Mouse (Mus musculus): ENCODE results near the gene 1700029I15Rik. TPM values are rescaled to one million over a fixed set of nuclear protein-coding genes. Genes with fewer than 3 reads are reported as not detected.

1700029I15Rik gene
- polyA plus RNA-seq, 1 experiment from 2014 or later = 4.0 TPM

DNA sequence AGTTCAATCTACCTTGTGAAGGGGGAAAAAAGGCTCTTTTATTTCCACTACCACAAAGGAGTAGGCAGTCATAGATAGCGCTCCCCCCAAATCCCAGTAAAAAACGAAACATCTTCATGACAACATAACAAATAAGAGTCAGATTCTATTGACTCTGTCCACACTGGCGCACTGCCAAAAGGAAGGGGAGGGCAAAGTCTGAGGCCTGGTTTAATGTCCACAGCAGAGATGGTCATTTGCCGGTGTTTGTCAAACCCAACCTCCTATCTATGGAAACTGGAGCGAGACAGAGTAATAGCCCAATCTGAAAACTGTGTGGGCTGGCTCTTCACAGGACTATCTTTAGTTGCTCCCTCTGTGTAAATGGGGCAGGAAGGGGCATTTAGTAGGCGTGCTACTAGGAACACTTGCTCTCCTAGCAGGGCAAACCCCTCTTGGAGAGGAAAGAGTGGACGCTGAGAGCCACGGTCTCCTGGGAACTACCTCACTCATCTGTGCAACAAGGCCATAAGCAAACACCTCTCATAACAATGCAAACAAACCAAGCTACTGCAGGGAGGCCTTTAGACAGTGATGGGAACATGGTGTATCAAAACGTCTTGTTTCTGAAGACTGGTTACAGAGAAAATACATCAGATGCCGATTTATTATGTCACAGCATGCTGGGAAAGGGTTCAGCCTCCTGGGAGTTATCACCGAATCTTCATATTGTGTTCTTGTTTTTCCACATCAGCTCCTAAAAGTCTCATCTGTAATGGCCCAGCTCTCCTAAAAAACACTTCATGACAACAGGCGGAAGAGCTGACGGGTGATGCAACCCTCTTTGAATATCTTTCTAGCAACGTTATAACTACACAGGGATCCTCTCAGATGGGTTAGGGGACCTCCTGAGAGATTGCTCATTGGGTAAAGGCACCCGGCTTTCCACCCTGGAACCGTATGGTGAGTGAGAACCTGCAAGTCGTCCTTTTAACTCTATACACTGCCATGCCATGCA is 50.3 kb downstream of the 1700029I15Rik start:
- Histone ChIP-seq H3K9ac (peak overlapping the region; percentile 81), H3K36me3 (no peaks in the 10 kb centered on the region), H3K27ac (no peak overlapping the region), H3K4me2 (peak overlapping the region; percentile 84), H3K4me3 (peak overlapping the region; percentile 79), H3K27me3 (no peaks in the 10 kb centered on the region), H3K9me3 (no peaks in the 10 kb centered on the region), H3K4me1 (peaks cover 56% of the 10 kb centered on the region)
- no peak for ATAC-seq (ENCODE audit: insufficient number of reproducible peaks, insufficient read depth, low FRiP score, low TSS enrichment, low read depth)
- 51% methylated on average over 17 of the region's 17 CpGs for WGBS

DNA sequence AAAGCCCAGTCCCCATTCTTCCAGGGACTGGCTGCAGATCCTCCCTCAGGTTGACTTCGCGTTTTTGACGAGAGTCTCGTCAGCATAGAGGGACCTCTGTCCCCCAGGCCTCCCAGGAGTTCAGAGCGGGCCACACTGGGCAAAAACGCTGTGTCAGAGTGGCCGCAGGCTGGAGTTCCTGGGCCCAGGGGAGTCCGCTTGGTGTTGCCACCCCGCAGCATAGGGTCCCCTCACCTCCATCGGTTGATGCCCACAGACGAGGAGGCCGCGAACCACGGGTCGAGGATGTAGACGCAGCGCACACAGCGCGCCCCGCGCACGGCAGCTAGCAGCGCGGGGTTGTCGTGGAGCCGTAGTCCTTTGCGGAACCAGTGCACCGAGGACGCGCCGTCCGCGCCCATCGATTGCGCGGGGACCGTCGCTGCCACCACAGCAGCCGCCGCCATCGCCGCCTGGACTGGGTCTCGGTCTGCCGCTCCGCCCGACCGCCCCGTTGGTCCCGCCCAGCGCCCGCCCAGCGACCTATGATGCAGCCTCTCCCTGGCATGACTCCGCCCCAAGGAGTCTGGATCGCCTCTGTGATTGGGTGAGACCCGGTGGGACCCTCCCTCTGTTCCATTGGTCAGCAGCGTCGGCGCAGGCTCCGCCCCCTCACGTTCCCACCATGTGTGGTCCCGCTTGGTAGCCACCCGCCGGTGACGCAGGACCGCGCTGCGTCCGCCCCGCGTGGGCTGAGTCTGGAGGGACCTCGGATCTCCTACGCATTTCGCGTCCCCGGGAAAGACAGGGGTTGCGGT is 51.4 kb downstream of the 1700029I15Rik start, which contains the start of gene Cry2:
Gene Cry2, minus strand, starts transcription at position 466 of the 797 bp plus-strand sequence.
- ATAC-seq (ENCODE audit: insufficient number of reproducible peaks, insufficient read depth, low FRiP score, low TSS enrichment, low read depth) = peak; percentile 97
- Histone ChIP-seq H3K4me2 (peak within 1 kb of the TSS; percentile 84), H3K27me3 (no peaks in the 10 kb centered on the region), H3K9ac (peak within 1 kb of the TSS; percentile 81), H3K9me3 (no peaks in the 10 kb centered on the region), H3K4me3 (peak within 1 kb of the TSS; percentile 79), H3K27ac (peak within 1 kb of the TSS; percentile 53; the same call in 1 of the 2 replicates), H3K4me1 (peaks cover 46% of the 10 kb centered on the region), H3K36me3 (no peaks in the 10 kb centered on the region)
- under 1% methylated on average over 75 of the region's 76 CpGs for WGBS

DNA sequence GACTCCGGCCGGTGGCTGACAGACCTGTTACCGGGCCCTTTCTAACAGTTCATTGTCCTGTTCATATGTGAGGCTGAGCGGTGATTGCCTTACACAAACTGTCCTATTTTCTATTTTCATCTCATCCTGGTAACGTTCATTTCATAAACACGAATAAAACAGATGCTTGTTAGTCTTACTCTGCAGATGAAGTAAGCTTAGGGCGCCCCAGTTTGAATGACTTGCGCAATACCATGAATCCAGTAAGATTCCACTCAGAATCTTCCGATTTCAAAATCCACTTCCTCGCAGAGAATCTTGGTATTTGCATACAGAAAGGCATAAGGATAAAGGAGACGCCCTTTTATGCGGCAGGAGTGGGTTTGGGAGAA is 52.0 kb downstream of the 1700029I15Rik start:
- H3K4me1 ChIP-seq = peaks cover 40% of the 10 kb centered on the region
- no peak overlapping the region for H3K27ac ChIP-seq

DNA sequence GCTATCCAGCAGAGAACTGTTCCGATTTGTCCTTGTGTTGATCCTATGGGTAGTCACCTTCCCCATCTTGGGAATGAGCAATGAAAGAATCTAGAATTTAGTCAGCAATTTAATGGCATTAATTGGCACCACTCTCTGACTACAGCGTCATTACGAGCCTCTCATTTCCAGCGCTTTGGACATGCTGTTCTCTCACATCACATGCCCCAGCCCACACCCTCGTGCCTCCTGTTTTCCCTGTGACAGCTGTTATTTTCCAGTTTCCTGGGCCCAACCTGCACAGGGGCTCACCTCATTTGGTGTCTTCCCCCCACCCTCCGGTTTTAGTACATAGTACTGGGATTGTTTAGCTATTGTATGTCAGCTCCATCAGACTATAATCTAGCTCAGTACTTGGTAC is 52.7 kb downstream of the 1700029I15Rik start:
- no peak overlapping the region for H3K4me2 ChIP-seq
- no peaks in the 10 kb centered on the region for H3K36me3 ChIP-seq
- WGBS = 49% methylated on average over 6 of the region's 6 CpGs
- H3K4me3 ChIP-seq = no peak overlapping the region
- H3K27ac ChIP-seq = no peak overlapping the region
- no peak for ATAC-seq (ENCODE audit: insufficient number of reproducible peaks, insufficient read depth, low FRiP score, low TSS enrichment, low read depth)
- H3K9ac ChIP-seq = peak overlapping the region; percentile 63; the same call in 1 of the 2 replicates
- 0 out of 2 replicates have a peak, but pooled peaks cover 4% of the 10 kb centered on the region for H3K27me3 ChIP-seq
- peaks cover 36% of the 10 kb centered on the region for H3K4me1 ChIP-seq
- H3K9me3 ChIP-seq = no peaks in the 10 kb centered on the region

More for the DNA sequence above, 52.0 kb downstream of the 1700029I15Rik start:
- no peaks in the 10 kb centered on the region for H3K27me3 ChIP-seq
- peak overlapping the region; percentile 63 for H3K9ac ChIP-seq
- H3K9me3 ChIP-seq = no peaks in the 10 kb centered on the region
- H3K4me2 ChIP-seq = peak overlapping the region; percentile 84
- WGBS = 6% methylated on average over 12 of the region's 12 CpGs
- no peaks in the 10 kb centered on the region for H3K36me3 ChIP-seq
- peak overlapping the region; percentile 79 for H3K4me3 ChIP-seq
- no peak for ATAC-seq (ENCODE audit: insufficient number of reproducible peaks, insufficient read depth, low FRiP score, low TSS enrichment, low read depth)

Small RNAs within 50 kb of the gene (microRNA-seq; reads per million reads assigned to microRNA genes)
- not detected for gene Mir7000

Other genes with a start within 250 kb of the 1700029I15Rik start
- gene Pex16, start 7.9 kb upstream of the 1700029I15Rik start, polyA plus RNA-seq (2015; fragmentation: Nextera tagmentation; extraction: Ambion mirVana) = 20.4 and 20.9 TPM in 2 replicates
- gene Large2, start 7.7 kb upstream of the 1700029I15Rik start, polyA plus RNA-seq (2015; fragmentation: Nextera tagmentation; extraction: Ambion mirVana) = 15.2 and 16.9 TPM in 2 replicates
- gene Mapk8ip1, start 18.7 kb downstream of the 1700029I15Rik start, polyA plus RNA-seq (2015; fragmentation: Nextera tagmentation; extraction: Ambion mirVana) = 22.0 and 23.9 TPM in 2 replicates
- gene Cry2, start 51.5 kb downstream of the 1700029I15Rik start, polyA plus RNA-seq (2015; fragmentation: Nextera tagmentation; extraction: Ambion mirVana) = 22.9 and 28.2 TPM in 2 replicates
- 10.0 and 10.6 TPM in 2 replicates for gene Slc35c1, start 78.0 kb downstream of the 1700029I15Rik start, polyA plus RNA-seq (2015; fragmentation: Nextera tagmentation; extraction: Ambion mirVana)
- 7.1 and 8.3 TPM in 2 replicates for gene Chst1, start 217.2 kb downstream of the 1700029I15Rik start, polyA plus RNA-seq (2015; fragmentation: Nextera tagmentation; extraction: Ambion mirVana)